Mouse (Mus musculus): ENCODE results near the gene Tnfrsf4. TPM values are rescaled to one million over a fixed set of nuclear protein-coding genes. Genes with fewer than 3 reads are reported as not detected.

The Tnfrsf4 gene
- total RNA-seq, 2 experiments from 2014 or later = 0.64 to 0.82 TPM

GRCm38 (mm10) chr4:156024184-156024583 lies 10.5 kb downstream of the Tnfrsf4 start:
- intact Hi-C loops (cut with DNase I; ENCODE audit: low total_unique reads) = no loop called here
- DNase-seq = no peak

DNA sequence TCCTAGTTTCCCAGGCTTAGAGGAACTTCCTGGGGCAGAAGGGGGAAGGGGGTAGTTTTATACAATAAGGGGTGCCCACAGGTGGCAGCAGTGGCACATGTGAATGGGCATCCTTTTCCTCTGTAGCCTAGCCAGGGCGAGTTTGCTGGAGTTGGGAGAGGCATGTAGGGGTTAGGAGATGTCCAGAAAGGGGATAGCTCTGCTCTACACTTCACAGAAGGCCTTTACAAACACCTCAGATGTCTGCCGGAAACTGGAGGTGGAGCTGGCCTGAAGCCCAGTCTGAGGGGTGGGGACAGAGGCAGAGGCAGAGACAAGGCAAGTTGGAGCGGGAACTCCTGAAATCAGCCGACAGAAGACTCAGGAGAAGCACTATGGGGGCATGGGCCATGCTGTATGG lies 12.4 kb downstream of the Tnfrsf4 start, which contains the start of gene Tnfrsf18:
TSS of gene Tnfrsf18 (plus strand) at position 152 of the 400 bp plus-strand sequence.
- intact Hi-C loops (cut with DNase I; ENCODE audit: low total_unique reads) = no loop called here
- peak; percentile 39 for DNase-seq

- intact Hi-C loops (cut with DNase I; ENCODE audit: low total_unique reads) = no loop called here
- DNase-seq = no peak
Observed at GRCm38 (mm10) chr4:156028580-156028979, 14.9 kb downstream of the Tnfrsf4 start.

DNA sequence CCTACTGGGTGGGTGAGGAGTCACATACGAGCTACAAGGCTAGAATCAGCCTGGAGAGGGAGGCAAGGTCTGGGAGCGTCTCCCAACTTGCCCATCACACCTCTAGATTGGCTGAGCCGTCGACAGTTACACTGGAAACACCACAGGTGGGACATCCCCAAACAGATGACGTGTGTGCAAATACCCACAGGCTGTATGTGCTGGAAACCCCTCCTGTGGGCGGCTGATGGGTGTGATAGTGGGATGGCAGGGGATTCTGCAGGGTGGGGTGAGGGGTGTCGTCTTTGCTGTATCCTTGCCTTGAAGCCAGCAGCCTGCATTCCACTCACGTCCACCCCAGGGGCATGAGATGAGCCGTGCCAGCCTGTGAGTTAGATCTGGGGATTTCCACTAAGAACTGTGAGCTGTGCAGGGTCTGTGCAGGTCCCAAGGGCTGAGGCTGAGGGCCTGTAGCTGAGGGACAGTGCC lies 17.0 kb downstream of the Tnfrsf4 start:
- no peak for DNase-seq
- intact Hi-C loops (cut with DNase I; ENCODE audit: low total_unique reads) = loop anchor here (5.0 kb wide), 1 partner anchor 43 kb away; no protein-coding TSS in a partner anchor

- no peak for DNase-seq
- intact Hi-C loops (cut with DNase I; ENCODE audit: low total_unique reads) = loop anchor here (5.0 kb wide), 1 partner anchor 44 kb away; no protein-coding TSS in a partner anchor
Observed at GRCm38 (mm10) chr4:156031255-156031592, 17.6 kb downstream of the Tnfrsf4 start.

DNA sequence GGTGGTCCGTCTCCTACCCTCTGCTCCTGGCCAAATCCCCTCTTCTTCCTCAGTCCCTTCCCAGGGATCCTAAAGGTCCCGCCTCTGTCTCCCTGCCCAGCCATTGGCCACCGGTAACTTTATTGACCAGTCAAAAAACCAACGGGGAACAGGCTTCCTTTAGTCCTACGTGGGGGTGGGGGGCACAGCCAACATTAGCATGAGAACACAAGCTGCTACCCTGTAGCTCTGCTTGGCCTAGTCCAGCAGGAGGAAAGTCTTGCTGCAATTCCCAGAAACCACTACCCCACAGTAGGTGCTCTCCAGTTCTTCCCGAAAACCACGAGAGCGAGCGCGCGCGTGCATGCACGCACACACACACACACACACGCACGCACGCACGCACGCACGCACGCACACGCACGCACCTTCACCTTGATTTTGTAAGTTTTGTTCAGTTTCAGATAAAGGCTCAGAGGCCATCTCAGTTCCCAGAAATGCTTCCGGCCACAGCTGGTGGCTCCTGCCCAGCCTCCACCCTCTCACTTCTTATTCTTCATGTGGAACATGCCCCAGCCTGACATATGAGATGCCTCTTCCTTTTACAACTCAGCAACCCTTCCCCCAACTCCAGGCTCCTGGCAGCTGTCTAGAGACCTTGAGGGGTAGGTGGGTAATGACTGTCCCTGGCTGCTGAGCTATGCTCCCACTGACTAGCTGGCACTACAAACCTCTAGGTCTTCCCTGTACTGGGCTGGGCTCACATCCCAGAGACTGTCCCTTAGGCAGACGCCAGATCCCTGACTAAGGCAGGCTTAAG lies 18.1 kb downstream of the Tnfrsf4 start:
- DNase-seq = peak; percentile 83
- intact Hi-C loops (cut with DNase I; ENCODE audit: low total_unique reads) = loop anchor here (5.0 kb wide), 1 partner anchor 44 kb away; no protein-coding TSS in a partner anchor

DNA sequence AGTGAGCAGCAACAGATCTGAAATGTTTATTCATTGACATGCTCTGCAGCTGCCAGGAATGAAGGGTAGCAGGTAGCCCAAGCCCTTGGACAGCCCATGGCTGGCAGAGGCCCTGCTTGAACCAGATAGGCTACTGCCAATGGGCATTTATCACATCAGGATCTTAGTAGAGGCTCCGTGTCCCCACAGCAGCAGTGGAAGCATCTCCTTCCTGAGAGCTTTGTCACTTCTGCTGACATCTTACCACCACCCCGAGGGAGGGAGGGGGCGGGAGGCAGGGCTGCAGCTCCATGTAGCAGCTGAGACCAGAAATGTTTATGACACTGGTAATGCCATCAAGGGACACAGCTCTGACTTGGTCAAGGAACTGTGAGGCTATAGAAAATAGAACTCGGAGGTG lies 19.2 kb downstream of the Tnfrsf4 start:
- intact Hi-C loops (cut with DNase I; ENCODE audit: low total_unique reads) = loop anchor here (5.0 kb wide), 1 partner anchor 46 kb away; no protein-coding TSS in a partner anchor
- DNase-seq = no peak

DNA sequence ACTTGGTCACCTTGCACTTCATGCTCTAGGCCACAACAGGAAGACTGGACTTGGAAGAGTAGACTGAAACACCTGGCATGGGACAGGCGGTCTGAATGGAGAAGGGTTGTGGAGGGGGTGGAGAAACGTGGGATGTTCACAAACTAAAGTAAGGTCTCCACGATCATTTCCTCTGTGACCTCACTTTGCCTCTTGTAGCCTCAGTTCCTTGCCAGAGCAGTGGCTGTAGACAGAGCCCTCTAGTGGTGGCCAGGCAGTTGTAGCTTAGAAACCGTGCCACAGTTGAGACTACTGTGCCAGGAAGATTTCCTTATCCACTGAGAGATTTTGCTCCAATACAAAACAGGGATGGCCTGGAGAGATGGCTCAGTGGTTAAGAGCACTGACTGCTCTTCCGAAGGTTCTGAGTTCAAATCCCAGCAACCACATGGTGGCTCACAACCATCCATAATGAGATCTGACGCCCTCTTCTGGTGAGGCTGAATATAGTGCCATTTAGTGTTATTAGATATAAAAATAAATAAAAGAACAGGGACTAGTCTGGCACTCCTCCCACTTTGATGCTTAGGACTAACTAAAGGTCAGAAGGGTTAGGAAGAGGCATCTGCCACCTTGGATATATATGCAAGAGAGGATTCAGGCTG lies 20.0 kb downstream of the Tnfrsf4 start:
- DNase-seq = peak; percentile 48
- intact Hi-C loops (cut with DNase I; ENCODE audit: low total_unique reads) = loop anchor here (5.0 kb wide), 1 partner anchor 46 kb away; no protein-coding TSS in a partner anchor

- no peak for DNase-seq
- intact Hi-C loops (cut with DNase I; ENCODE audit: low total_unique reads) = loop anchor here (5.0 kb wide), 1 partner anchor 47 kb away; no protein-coding TSS in a partner anchor
Observed at GRCm38 (mm10) chr4:156034301-156034700, 20.7 kb downstream of the Tnfrsf4 start.

DNA sequence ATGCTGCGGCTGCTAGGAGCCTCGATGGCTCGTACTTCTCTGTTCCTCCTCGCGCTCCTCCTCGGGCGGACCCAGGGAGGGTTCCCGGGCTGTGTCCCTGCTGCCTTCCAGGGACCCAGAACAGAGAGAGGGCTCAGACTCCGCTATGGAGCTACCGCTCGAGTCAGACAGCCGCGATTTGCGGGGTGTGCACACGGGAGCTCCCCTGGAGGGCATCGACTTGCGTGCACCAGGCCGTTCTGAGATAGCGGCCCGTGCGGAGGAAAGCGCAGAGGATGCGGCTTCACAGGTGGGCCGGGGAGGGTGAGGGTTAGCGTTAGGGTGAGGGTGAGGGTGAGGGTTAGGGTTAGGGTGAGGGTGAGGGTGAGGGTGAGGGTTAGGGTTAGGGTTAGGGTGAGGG lies 21.3 kb downstream of the Tnfrsf4 start:
- intact Hi-C loops (cut with DNase I; ENCODE audit: low total_unique reads) = loop anchor here (5.0 kb wide), 1 partner anchor 48 kb away; no protein-coding TSS in a partner anchor
- no peak for DNase-seq

- no peak for DNase-seq
Observed at GRCm38 (mm10) chr4:156044754-156045153, 31.1 kb downstream of the Tnfrsf4 start.

DNA sequence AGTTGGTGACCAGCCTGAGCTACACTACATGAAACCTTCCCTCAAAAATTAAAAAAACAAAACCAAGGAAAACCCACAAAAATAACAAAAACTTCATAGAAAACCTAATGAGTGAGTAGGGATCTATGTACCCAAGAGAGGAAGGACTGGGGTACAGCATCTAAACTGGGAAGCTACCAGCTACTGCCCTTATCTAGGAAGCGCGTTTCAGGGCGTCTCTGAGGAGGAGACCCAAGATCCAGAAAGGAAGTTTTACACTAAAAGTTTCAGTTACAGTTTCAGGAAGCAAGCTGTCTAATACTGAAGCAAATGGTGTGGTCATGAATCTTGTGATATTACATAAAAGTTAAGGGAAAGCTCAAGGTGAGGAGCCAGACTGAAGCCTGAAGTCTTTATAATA lies 36.1 kb downstream of the Tnfrsf4 start:
- intact Hi-C loops (cut with DNase I; ENCODE audit: low total_unique reads) = no loop called here
- DNase-seq = no peak

More at GRCm38 (mm10) chr4:156044754-156045153, 31.1 kb downstream of the Tnfrsf4 start:
- intact Hi-C loops (cut with DNase I; ENCODE audit: low total_unique reads) = no loop called here

DNA sequence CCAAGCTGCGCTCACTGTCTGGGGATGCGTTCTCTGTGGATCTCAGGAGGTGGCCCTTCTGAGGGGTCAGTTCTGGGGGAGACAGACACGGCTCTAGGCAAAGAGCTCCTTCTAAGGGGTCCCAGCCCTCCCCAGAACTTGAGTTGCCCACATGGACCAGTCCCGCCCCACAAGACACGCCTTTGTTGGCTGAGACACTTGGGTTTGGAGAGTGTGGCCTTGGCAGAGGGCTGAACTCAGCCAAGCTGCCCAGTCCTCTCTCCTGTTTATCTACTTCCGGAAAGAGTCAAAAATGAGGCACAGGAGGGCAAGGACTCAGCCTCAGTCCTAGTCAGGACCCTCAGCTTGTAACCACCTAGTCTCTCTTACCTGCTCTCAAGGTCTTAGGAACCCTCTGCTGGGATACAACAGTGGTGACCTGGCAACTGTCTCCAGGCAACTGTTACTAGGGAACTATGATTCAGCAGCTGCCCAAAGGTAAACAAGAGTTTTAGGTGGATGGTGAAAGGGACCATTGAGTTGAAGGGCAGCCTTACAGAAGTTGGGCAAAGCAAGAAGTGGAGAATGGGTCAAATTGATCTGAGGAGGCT lies 36.8 kb downstream of the Tnfrsf4 start:
- intact Hi-C loops (cut with DNase I; ENCODE audit: low total_unique reads) = no loop called here
- DNase-seq = no peak

GRCm38 (mm10) chr4:156053113-156053512 lies 39.5 kb downstream of the Tnfrsf4 start:
- intact Hi-C loops (cut with DNase I; ENCODE audit: low total_unique reads) = no loop called here

DNA sequence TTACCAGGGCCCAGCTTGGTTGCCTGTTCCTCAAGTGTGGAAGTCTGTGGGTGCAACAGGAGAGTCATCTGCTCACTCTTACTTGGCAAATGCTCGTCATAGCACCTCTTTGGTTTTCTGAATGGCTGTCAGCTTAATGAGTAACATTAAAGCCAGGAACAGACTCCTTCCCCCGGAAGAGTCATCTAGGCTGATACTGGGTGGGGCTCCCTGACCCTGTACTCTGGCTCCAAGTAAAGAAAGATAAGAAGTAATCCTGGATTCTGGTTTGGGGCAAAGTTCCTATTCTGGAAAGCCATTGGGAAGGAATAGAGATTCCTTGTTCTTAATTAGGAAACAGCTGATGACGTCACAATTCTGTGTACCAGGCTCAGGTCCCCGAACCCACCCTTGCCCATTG lies 40.5 kb downstream of the Tnfrsf4 start:
- intact Hi-C loops (cut with DNase I; ENCODE audit: low total_unique reads) = no loop called here
- DNase-seq = no peak

More at GRCm38 (mm10) chr4:156053113-156053512, 39.5 kb downstream of the Tnfrsf4 start:
- no peak for DNase-seq

DNA sequence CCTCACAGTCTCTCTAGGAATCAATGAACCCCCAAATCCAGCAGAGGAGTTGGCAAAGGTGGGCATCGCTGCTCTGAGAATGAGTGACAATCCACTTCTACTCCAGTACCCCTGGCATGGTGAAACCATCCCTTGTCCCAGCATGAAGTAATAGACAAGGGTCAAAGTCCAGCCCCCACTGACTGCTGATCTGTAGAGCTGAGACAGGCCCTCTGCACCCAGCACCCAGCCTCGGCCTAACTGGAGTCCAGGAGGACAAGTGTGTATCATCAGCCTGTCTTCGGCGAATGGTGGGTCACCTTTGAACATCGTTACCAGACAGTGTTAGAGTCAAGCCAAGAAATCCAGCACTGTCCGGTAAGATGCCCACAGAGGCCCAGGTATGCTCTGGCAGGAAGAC lies 41.0 kb downstream of the Tnfrsf4 start:
- intact Hi-C loops (cut with DNase I; ENCODE audit: low total_unique reads) = no loop called here
- no peak for DNase-seq

- intact Hi-C loops (cut with DNase I; ENCODE audit: low total_unique reads) = no loop called here
- DNase-seq = no peak
Observed at GRCm38 (mm10) chr4:156055173-156055572, 41.5 kb downstream of the Tnfrsf4 start.

DNA sequence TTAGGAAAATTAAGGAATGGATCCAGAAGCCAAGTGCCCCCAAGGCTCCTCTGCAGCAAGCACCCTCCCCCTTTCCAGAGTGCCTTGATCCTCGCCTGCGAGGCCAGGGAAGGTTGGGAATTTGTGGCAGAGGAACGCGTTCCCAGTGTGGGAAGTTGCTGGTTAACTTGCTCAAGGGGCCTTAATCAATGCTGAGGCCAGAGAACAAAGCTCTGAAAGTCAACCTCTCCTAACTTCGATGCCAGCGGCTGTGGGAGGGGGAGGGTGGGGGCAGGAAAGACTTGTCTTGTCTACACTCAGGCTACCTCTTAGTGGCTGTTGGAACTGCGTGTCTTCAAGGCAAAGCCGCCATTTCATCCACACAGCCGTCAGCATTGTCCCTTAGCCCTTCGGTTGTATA lies 44.1 kb downstream of the Tnfrsf4 start:
- intact Hi-C loops (cut with DNase I; ENCODE audit: low total_unique reads) = no loop called here

GRCm38 (mm10) chr4:156058826-156059225 lies 45.2 kb downstream of the Tnfrsf4 start:
- DNase-seq = no peak
- intact Hi-C loops (cut with DNase I; ENCODE audit: low total_unique reads) = no loop called here

More for the DNA sequence above, 44.1 kb downstream of the Tnfrsf4 start:
- no peak for DNase-seq

DNA sequence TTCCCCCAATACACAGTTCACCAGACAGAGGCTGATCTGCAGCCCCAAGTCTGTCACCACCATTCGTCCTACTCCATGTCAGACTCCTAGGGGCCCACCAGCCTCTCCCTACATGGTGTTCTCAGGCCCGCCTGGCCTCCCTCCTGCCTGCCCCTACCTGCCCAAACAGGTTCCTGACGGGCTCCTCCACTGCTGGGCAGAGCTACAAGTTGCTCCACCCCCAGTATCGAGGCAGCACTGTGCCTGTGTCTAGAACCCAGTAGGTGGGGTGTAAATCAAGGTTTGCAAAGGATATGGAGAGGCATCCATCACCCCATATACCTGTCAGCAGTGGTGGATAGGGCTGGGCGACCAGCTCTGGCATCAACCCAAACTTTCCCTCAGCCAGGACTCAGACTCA lies 45.6 kb downstream of the Tnfrsf4 start, which contains the start of gene Ttll10:
TSS of gene Ttll10 (minus strand) at position 154 of the 400 bp plus-strand sequence.
- no peak for DNase-seq
- intact Hi-C loops (cut with DNase I; ENCODE audit: low total_unique reads) = no loop called here

Data from gastrocnemius, postnatal 14 days (tissue).